Mouse (Mus musculus) heart, postnatal 25 days (tissue): ENCODE data around the gene Tmem131l. TPM values are rescaled to one million over a fixed set of nuclear protein-coding genes. Genes with fewer than 3 reads are reported as not detected.
A peak's percentile ranks its signal among the peaks of the same experiment; 100 is the strongest.

ENCODE experiments used
- DNase-seq: peaks from one replicate; pipeline ENCODE4 v3.0.0; 2022; ENCODE audit warnings: low spot score
- intact Hi-C: fragments of 180-260 bp; cut with DNase I; formaldehyde crosslinking; loops from one replicate; pipeline ENCODE4 v1.15.1; 2025
- total RNA-seq, 2 experiments: library from RNA; stranded (reverse); gene quantifications; 2 replicates each; pipeline ENCODE4 v1.2.3; 2021

Tmem131l gene
- total RNA-seq: 10 to 100 TPM; 19.4 to 20.8 TPM

- intact Hi-C loops: loop anchor here (2.0 to 5.0 kb wide), 5 partner anchors 43 to 272 kb away; partner anchors contain the start of gene Mnd1
- DNase-seq: peak; percentile 42
Observed at GRCm38 (mm10) chr3:84039646-84040475, at the start of gene Tmem131l. Gene Tmem131l, minus strand, starts transcription at chr3:84040175.

GRCm38 (mm10) chr3:84086921-84087320 lies 46.9 kb upstream of the Tmem131l start:
- intact Hi-C loops: no loop called here
- DNase-seq: no peak

GRCm38 (mm10) chr3:84086337-84086736 lies 46.4 kb upstream of the Tmem131l start:
- DNase-seq: no peak
- intact Hi-C loops: no loop called here

- intact Hi-C loops: no loop called here
- DNase-seq: no peak
Observed at GRCm38 (mm10) chr3:84085429-84085828, 45.5 kb upstream of the Tmem131l start.

- intact Hi-C loops: no loop called here
- no peak for DNase-seq
Observed at GRCm38 (mm10) chr3:84081208-84081722, 41.3 kb upstream of the Tmem131l start.

GRCm38 (mm10) chr3:84080074-84080473 lies 40.1 kb upstream of the Tmem131l start:
- intact Hi-C loops: no loop called here
- no peak for DNase-seq

GRCm38 (mm10) chr3:84077505-84077904 lies 37.5 kb upstream of the Tmem131l start:
- no peak for DNase-seq
- intact Hi-C loops: no loop called here

- DNase-seq: no peak
- intact Hi-C loops: no loop called here
Observed at GRCm38 (mm10) chr3:84076543-84077332, 36.8 kb upstream of the Tmem131l start.

GRCm38 (mm10) chr3:84075516-84075915 lies 35.5 kb upstream of the Tmem131l start:
- intact Hi-C loops: no loop called here
- no peak for DNase-seq

- no peak for DNase-seq
- intact Hi-C loops: no loop called here
Observed at GRCm38 (mm10) chr3:84074777-84075176, 34.8 kb upstream of the Tmem131l start.

- intact Hi-C loops: no loop called here
- DNase-seq: no peak
Observed at GRCm38 (mm10) chr3:84071641-84072040, 31.7 kb upstream of the Tmem131l start.

GRCm38 (mm10) chr3:84070811-84071210 lies 30.8 kb upstream of the Tmem131l start:
- intact Hi-C loops: no loop called here
- DNase-seq: no peak

- intact Hi-C loops: no loop called here
- DNase-seq: no peak
Observed at GRCm38 (mm10) chr3:84068831-84069709, 29.1 kb upstream of the Tmem131l start.

- DNase-seq: no peak
- intact Hi-C loops: no loop called here
Observed at GRCm38 (mm10) chr3:84065825-84066224, 25.9 kb upstream of the Tmem131l start.

- intact Hi-C loops: no loop called here
- no peak for DNase-seq
Observed at GRCm38 (mm10) chr3:84063369-84063914, 23.5 kb upstream of the Tmem131l start.

- intact Hi-C loops: no loop called here
- DNase-seq: no peak
Observed at GRCm38 (mm10) chr3:84061523-84062453, 21.8 kb upstream of the Tmem131l start.

- no peak for DNase-seq
- intact Hi-C loops: no loop called here
Observed at GRCm38 (mm10) chr3:84060946-84061345, 21.0 kb upstream of the Tmem131l start.

GRCm38 (mm10) chr3:84060128-84060527 lies 20.2 kb upstream of the Tmem131l start:
- intact Hi-C loops: no loop called here
- DNase-seq: no peak
